Mouse (Mus musculus) forebrain, embryonic 16.5 days (tissue): ENCODE measurements around the gene Mn1. TPM values are rescaled to one million over a fixed set of nuclear protein-coding genes. Genes with fewer than 3 reads are reported as not detected.
A peak's percentile ranks its signal among the peaks of the same experiment; 100 is the strongest.

Source experiments
- ATAC-seq: fragments of 200-750 bp; cut with Nextera tagmentation; 2 replicates; pipeline ENCODE4 v1.8.0; 2017; ENCODE audit warnings: mild to moderate bottlenecking, moderate library complexity
- H3K27ac ChIP-seq: fragments of 300-500 bp; sonication (generic); 2 replicates; pipeline ENCODE4 v1.5.1; 2014; ENCODE audit warnings: low read length, control low read depth
- H3K27me3 ChIP-seq: fragments of 300-500 bp; sonication (generic); replicated peaks from 2 replicates; pipeline ENCODE4 v1.6.1; 2014; ENCODE audit warnings: low read length; ENCODE audit not compliant: control insufficient read depth, insufficient read depth
- H3K36me3 ChIP-seq: fragments of 300-500 bp; sonication (generic); 2 replicates; pipeline ENCODE4 v1.6.1; 2014; ENCODE audit not compliant: control insufficient read depth, insufficient read depth
- H3K4me1 ChIP-seq: fragments of 300-500 bp; sonication (generic); replicated peaks from 2 replicates; pipeline ENCODE4 v1.6.1; 2014; ENCODE audit warnings: low read length; ENCODE audit not compliant: control insufficient read depth, insufficient read depth
- H3K4me2 ChIP-seq: fragments of 300-500 bp; sonication (generic); 2 replicates; pipeline ENCODE4 v1.6.1; 2014; ENCODE audit warnings: mild to moderate bottlenecking, low read length, control low read depth
- H3K4me3 ChIP-seq: fragments of 300-500 bp; sonication (generic); replicated peaks from 2 replicates; pipeline ENCODE4 v1.5.1; 2014; ENCODE audit warnings: mild to moderate bottlenecking, low read length, control low read depth
- H3K9ac ChIP-seq: fragments of 300-500 bp; sonication (generic); replicated peaks from 2 replicates; pipeline ENCODE4 v1.6.1; 2014; ENCODE audit warnings: low read depth, low read length, control low read depth
- H3K9me3 ChIP-seq: fragments of 300-500 bp; sonication (generic); 2 replicates; pipeline ENCODE4 v1.6.1; 2016; ENCODE audit warnings: low read length; ENCODE audit not compliant: control insufficient read depth
- WGBS: fragments of 180-500 bp; shearing (Covaris S2); extraction: QIAGEN DNeasy Blood & Tissue Kit; methylation state at CpG from one replicate; pipeline ENCODE4 v1.1.7; 2014; 5-methylcytosine and 5-hydroxymethylcytosine counted together
- polyA plus RNA-seq: library from polyadenylated mRNA; unstranded; fragments of >200 nt; fragmentation: Nextera tagmentation; extraction: Ambion mirVana; gene quantifications from 2 replicates; pipeline ENCODE4 v1.2.1, GENCODE M21; 2015

Mn1 gene
- polyA plus RNA-seq, 1 experiment from 2014 or later, result 99.6 TPM

GRCm38 (mm10) chr5:111404721-111405120, 12.4 kb upstream of the Mn1 start:
- Histone ChIP-seq H3K4me1 (peaks cover 10% of the 10 kb centered on the region), H3K9me3 (no peaks in the 10 kb centered on the region), H3K4me2 (no peak overlapping the region), H3K27me3 (no peaks in the 10 kb centered on the region), H3K36me3 (no peaks in the 10 kb centered on the region), H3K4me3 (no peak overlapping the region), H3K9ac (no peak overlapping the region), H3K27ac (no peak overlapping the region)
- 86% methylated on average over 6 of the region's 6 CpGs for whole genome bisulfite sequencing
- ATAC-seq, result no peak

- Histone ChIP-seq H3K4me1 (peaks cover 11% of the 10 kb centered on the region), H3K9me3 (no peaks in the 10 kb centered on the region), H3K36me3 (no peaks in the 10 kb centered on the region), H3K4me2 (no peak overlapping the region), H3K9ac (no peak overlapping the region), H3K27ac (no peak overlapping the region), H3K27me3 (no peaks in the 10 kb centered on the region), H3K4me3 (no peak overlapping the region)
- WGBS, result 16% methylated on average over 14 of the region's 14 CpGs
- peak; percentile 45; the same call in 1 of the 2 replicates for ATAC-seq
Measured at GRCm38 (mm10) chr5:111408470-111409105, 8.6 kb upstream of the Mn1 start.

GRCm38 (mm10) chr5:111409412-111410044, 7.6 kb upstream of the Mn1 start:
- no peaks in the 10 kb centered on the region for H3K36me3 ChIP-seq
- WGBS, result 20% methylated on average over 1 of the region's 1 CpGs
- H3K4me3 ChIP-seq, result no peak overlapping the region
- H3K27me3 ChIP-seq, result no peaks in the 10 kb centered on the region
- H3K27ac ChIP-seq, result no peak overlapping the region
- ATAC-seq, result no peak
- H3K4me1 ChIP-seq, result peaks cover 20% of the 10 kb centered on the region
- H3K4me2 ChIP-seq, result no peak overlapping the region
- H3K9ac ChIP-seq, result no peak overlapping the region
- no peaks in the 10 kb centered on the region for H3K9me3 ChIP-seq

- Histone ChIP-seq H3K36me3 (no peaks in the 10 kb centered on the region), H3K27ac (no peak overlapping the region), H3K9me3 (no peaks in the 10 kb centered on the region), H3K9ac (no peak overlapping the region), H3K4me3 (no peak overlapping the region), H3K27me3 (no peaks in the 10 kb centered on the region), H3K4me2 (no peak overlapping the region), H3K4me1 (peaks cover 31% of the 10 kb centered on the region)
- 80% methylated on average over 3 of the region's 3 CpGs for WGBS
- ATAC-seq, result no peak
Measured at GRCm38 (mm10) chr5:111410665-111411064, 6.5 kb upstream of the Mn1 start.

GRCm38 (mm10) chr5:111414192-111414591, 3.0 kb upstream of the Mn1 start:
- no peaks in the 10 kb centered on the region for H3K36me3 ChIP-seq
- no peaks in the 10 kb centered on the region for H3K27me3 ChIP-seq
- H3K4me2 ChIP-seq, result peak overlapping the region; percentile 68
- H3K4me3 ChIP-seq, result peak overlapping the region; percentile 71
- H3K4me1 ChIP-seq, result peaks cover 23% of the 10 kb centered on the region
- H3K9ac ChIP-seq, result peak overlapping the region; percentile 89
- H3K9me3 ChIP-seq, result no peaks in the 10 kb centered on the region
- 1% methylated on average over 5 of the region's 5 CpGs for WGBS
- peak overlapping the region; percentile 98 for H3K27ac ChIP-seq
- ATAC-seq, result peak; percentile 37

- H3K36me3 ChIP-seq, result no peaks in the 10 kb centered on the region
- H3K27me3 ChIP-seq, result no peaks in the 10 kb centered on the region
- peaks cover 25% of the 10 kb centered on the region for H3K4me1 ChIP-seq
- H3K9me3 ChIP-seq, result no peaks in the 10 kb centered on the region
- WGBS, result 33% methylated on average over 4 of the region's 4 CpGs
- peak overlapping the region; percentile 71 for H3K4me3 ChIP-seq
- H3K4me2 ChIP-seq, result peak overlapping the region; percentile 68
- peak overlapping the region; percentile 98 for H3K27ac ChIP-seq
- peak overlapping the region; percentile 89 for H3K9ac ChIP-seq
- ATAC-seq, result no peak
Measured at GRCm38 (mm10) chr5:111414770-111415249, 2.4 kb upstream of the Mn1 start.

GRCm38 (mm10) chr5:111415575-111415974, 1.6 kb upstream of the Mn1 start:
- no peaks in the 10 kb centered on the region for H3K27me3 ChIP-seq
- H3K4me1 ChIP-seq, result peaks cover 28% of the 10 kb centered on the region
- peak overlapping the region; percentile 98 for H3K27ac ChIP-seq
- H3K9me3 ChIP-seq, result no peaks in the 10 kb centered on the region
- H3K36me3 ChIP-seq, result peaks cover 3% of the 10 kb centered on the region
- H3K9ac ChIP-seq, result peak overlapping the region; percentile 89
- no peak for ATAC-seq
- WGBS, result 2% methylated on average over 14 of the region's 14 CpGs
- H3K4me2 ChIP-seq, result peak overlapping the region; percentile 68
- H3K4me3 ChIP-seq, result peak overlapping the region; percentile 71

GRCm38 (mm10) chr5:111416048-111416447, 1.1 kb upstream of the Mn1 start:
- peak overlapping the region; percentile 98 for H3K27ac ChIP-seq
- H3K27me3 ChIP-seq, result no peaks in the 10 kb centered on the region
- H3K9ac ChIP-seq, result peak overlapping the region; percentile 89
- under 1% methylated on average over 13 of the region's 13 CpGs for WGBS
- ATAC-seq, result no peak
- H3K9me3 ChIP-seq, result no peaks in the 10 kb centered on the region
- H3K36me3 ChIP-seq, result peaks cover 5% of the 10 kb centered on the region
- H3K4me2 ChIP-seq, result peak overlapping the region; percentile 68
- H3K4me3 ChIP-seq, result peak overlapping the region; percentile 71
- H3K4me1 ChIP-seq, result peaks cover 30% of the 10 kb centered on the region

GRCm38 (mm10) chr5:111417378-111418131, 393 bp downstream of the Mn1 start:
- WGBS, result 0% methylated on average over 80 of the region's 105 CpGs

More at GRCm38 (mm10) chr5:111417378-111418131, 393 bp downstream of the Mn1 start:
- Histone ChIP-seq H3K27ac (peak overlapping the region; percentile 98), H3K9ac (peak overlapping the region; percentile 89), H3K9me3 (no peaks in the 10 kb centered on the region), H3K4me3 (peak overlapping the region; percentile 71), H3K36me3 (peaks cover 9% of the 10 kb centered on the region), H3K4me1 (peaks cover 35% of the 10 kb centered on the region), H3K4me2 (peak overlapping the region; percentile 68), H3K27me3 (no peaks in the 10 kb centered on the region)
- ATAC-seq, result peak; percentile 1; the same call in 1 of the 2 replicates
